8 mouse cellular contexts compared by ENCODE assay signal in genomic region chr1:120602876-120603655, GRCm38 (mm10). TPM values are rescaled to one million over a fixed set of nuclear protein-coding genes. Genes with fewer than 3 reads are reported as not detected.
A peak's percentile ranks its signal among the peaks of the same experiment; 100 is the strongest.
DNase-seq lines count a peak whose midpoint lies in the region; ATAC-seq lines count a peak whose summit lies in the region.

No protein-coding gene starts in this region.

- no peaks in the 10 kb centered on the region for H3K4me1 ChIP-seq in hindbrain, embryonic 14.5 days (replicated peaks; ENCODE audit: control insufficient read depth, insufficient read depth, low read length)
- H3K4me1 ChIP-seq in midbrain, embryonic 10.5 days = peaks cover 62% of the 10 kb centered on the region

- DNase-seq in cerebellum, postnatal 10 days = peak; percentile 69 to 72
- no peak for DNase-seq in cerebellum, adult 9-10 months
- peak; percentile 29 for DNase-seq in urinary bladder, adult 2 months (ENCODE audit: low spot score)
- no peak for DNase-seq in urinary bladder, adult 18-20 months (ENCODE audit: low spot score in 2 of 2)
- no peak for DNase-seq in hindbrain, embryonic 14.5 days (ENCODE audit: low spot score)
- DNase-seq in midbrain, embryonic 10.5 days (ENCODE audit: low spot score) = peak; percentile 75
- DNase-seq in T-cell, adult 2 months (ENCODE audit: low spot score) = no peak
- DNase-seq in thymus, adult 18-20 months = no peak

- peaks cover 80% of the 10 kb centered on the region for H3K27me3 ChIP-seq in hindbrain, embryonic 14.5 days (ENCODE audit: control insufficient read depth, insufficient read depth, low read length)
- peaks cover 99% of the 10 kb centered on the region for H3K27me3 ChIP-seq in midbrain, embryonic 10.5 days (ENCODE audit: low read depth, poor library complexity, severe bottlenecking)

- WGBS in hindbrain, embryonic 14.5 days = under 1% methylated on average over 54 of the region's 83 CpGs
- under 1% methylated on average over 82 of the region's 83 CpGs for WGBS in midbrain, embryonic 10.5 days

- peak overlapping the region; percentile 65 for H3K9ac ChIP-seq in hindbrain, embryonic 14.5 days

- H3K4me3 ChIP-seq in hindbrain, embryonic 14.5 days (replicated peaks; ENCODE audit: low read length) = peak overlapping the region; percentile 39
- H3K4me3 ChIP-seq in midbrain, embryonic 10.5 days = peak overlapping the region; percentile 73

- no peaks in the 10 kb centered on the region for H3K36me3 ChIP-seq in hindbrain, embryonic 14.5 days (replicated peaks; ENCODE audit: control insufficient read depth, insufficient read depth)
- 0 out of 2 replicates have a peak, but pooled peaks cover 3% of the 10 kb centered on the region for H3K36me3 ChIP-seq in midbrain, embryonic 10.5 days

- H3K4me2 ChIP-seq in hindbrain, embryonic 14.5 days (replicated peaks) = peak overlapping the region; percentile 56

- no peaks in the 10 kb centered on the region for H3K9me3 ChIP-seq in hindbrain, embryonic 14.5 days (ENCODE audit: control insufficient read depth, low read length)
- H3K9me3 ChIP-seq in midbrain, embryonic 10.5 days (replicated peaks) = no peaks in the 10 kb centered on the region

- peak overlapping the region; percentile 81 for H3K27ac ChIP-seq in hindbrain, embryonic 14.5 days
- peak overlapping the region; percentile 90 for H3K27ac ChIP-seq in midbrain, embryonic 10.5 days (replicated peaks)

- ATAC-seq in hindbrain, embryonic 14.5 days (ENCODE audit: low FRiP score) = no peak

RNA-seq across cellular contexts. Expression of gene En1, which starts 0.8 kb away (rescaled TPM):
- not detected in 2 replicates for polyA plus RNA-seq in urinary bladder, adult 2 months (2012; rRNA removed)
- 2.7 and 6.2 TPM in 2 replicates for polyA plus RNA-seq in hindbrain, embryonic 14.5 days (2014; fragmentation: Nextera tagmentation; extraction: Ambion mirVana)
- polyA plus RNA-seq in midbrain, embryonic 10.5 days (2016; fragmentation: Nextera tagmentation; extraction: Ambion mirVana) = 5.2 and 5.6 TPM in 2 replicates

Comparison
In these comparisons a context has a peak if more than half of its experiments do, and no peak if none do; other contexts are left out.
1. DNase-seq: peak in cerebellum, postnatal 10 days (2 of 2), urinary bladder, adult 2 months (single experiment) and midbrain, embryonic 10.5 days (single experiment); none in cerebellum, adult 9-10 months (single experiment), urinary bladder, adult 18-20 months (0 of 2), hindbrain, embryonic 14.5 days (single experiment), T-cell, adult 2 months (single experiment) and thymus, adult 18-20 months (0 of 2).